Mouse (Mus musculus): ENCODE data around the gene Gm4981. TPM values are rescaled to one million over a fixed set of nuclear protein-coding genes. Genes with fewer than 3 reads are reported as not detected.
A peak's percentile ranks its signal among the peaks of the same experiment; 100 is the strongest.
"Not testable (repeated sequence)": the region's sequence is repeated elsewhere in the genome, so short reads cannot be mapped to it uniquely, and the experiment has no call there.

Gene Gm4981
- polyA plus RNA-seq, 1 experiment from 2014 or later = not detected

DNA sequence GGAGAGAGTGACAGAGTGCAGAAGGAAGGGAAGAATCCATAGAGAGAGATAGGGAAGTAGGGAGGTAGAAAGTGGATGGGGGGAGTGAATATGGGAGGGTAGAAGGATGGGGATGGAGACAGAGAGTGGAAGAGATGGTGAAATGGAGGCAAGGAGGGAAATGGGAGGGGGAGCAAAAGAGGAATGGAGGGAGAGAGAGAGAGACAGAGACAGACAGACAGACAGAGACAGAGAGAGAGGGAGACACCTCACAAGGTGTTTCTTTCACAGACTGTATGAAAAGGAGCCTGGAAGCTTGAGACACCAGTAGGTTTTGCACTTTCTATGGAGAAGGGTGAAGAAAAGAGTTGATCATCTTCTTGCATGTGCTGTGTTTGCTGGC is 2.8 kb downstream of the Gm4981 start:
- not testable (repeated sequence) for H3K4me3 ChIP-seq (replicated peaks; ENCODE audit: low read length); H3K36me3 ChIP-seq (ENCODE audit: control insufficient read depth, insufficient read depth, low read length); H3K4me1 ChIP-seq (ENCODE audit: control insufficient read depth, insufficient read depth, low read length); H3K9ac ChIP-seq (ENCODE audit: low read length); H3K4me2 ChIP-seq (ENCODE audit: low read depth, low read length); H3K27me3 ChIP-seq (ENCODE audit: control insufficient read depth, insufficient read depth, low read length); ATAC-seq (ENCODE audit: insufficient read depth, low FRiP score); H3K27ac ChIP-seq (ENCODE audit: low read length)
- peaks cover 13% of the 10 kb centered on the region for H3K9me3 ChIP-seq (replicated peaks; ENCODE audit: control insufficient read depth, low read length)

DNA sequence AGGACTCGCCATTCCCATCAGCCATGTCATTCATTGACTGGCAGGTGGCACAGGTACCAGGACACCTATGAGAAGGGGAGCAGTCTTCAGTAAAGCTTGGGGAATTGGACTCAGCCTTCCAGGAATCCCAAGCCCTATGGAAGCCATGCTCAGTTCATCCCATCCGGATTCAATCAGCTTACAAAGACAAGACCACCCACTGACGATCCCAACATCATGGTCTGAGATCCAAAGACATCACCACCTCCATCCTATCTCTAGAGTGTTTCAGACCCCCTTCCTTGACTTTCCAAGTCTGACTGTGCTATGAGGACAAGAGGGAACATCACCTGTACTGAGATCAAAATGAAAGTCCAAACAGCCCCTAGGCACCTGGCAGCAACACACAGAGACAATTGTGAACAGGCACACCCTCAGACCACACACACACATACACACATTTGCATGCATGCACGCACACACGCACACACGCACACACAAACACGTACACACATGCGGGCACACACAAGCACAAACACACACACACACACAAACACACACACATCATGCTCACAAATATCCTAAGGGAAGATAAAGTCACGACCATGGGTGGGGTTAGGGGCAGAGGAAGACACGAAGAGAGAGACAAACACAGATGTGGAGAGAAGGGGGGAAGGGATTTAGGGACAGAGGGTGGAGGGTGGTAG is 3.3 kb downstream of the Gm4981 start:
- H3K4me2 ChIP-seq (ENCODE audit: low read depth, low read length); H3K36me3 ChIP-seq (ENCODE audit: control insufficient read depth, insufficient read depth, low read length); H3K4me1 ChIP-seq (ENCODE audit: control insufficient read depth, insufficient read depth, low read length); H3K27ac ChIP-seq (ENCODE audit: low read length); H3K27me3 ChIP-seq (ENCODE audit: control insufficient read depth, insufficient read depth, low read length); H3K9ac ChIP-seq (ENCODE audit: low read length); H3K4me3 ChIP-seq (replicated peaks; ENCODE audit: low read length): not testable (repeated sequence)
- WGBS = 73% methylated on average over 9 of the region's 10 CpGs
- H3K9me3 ChIP-seq (replicated peaks; ENCODE audit: control insufficient read depth, low read length) = peaks cover 13% of the 10 kb centered on the region
- peak; percentile 28 for ATAC-seq (ENCODE audit: insufficient read depth, low FRiP score)

DNA sequence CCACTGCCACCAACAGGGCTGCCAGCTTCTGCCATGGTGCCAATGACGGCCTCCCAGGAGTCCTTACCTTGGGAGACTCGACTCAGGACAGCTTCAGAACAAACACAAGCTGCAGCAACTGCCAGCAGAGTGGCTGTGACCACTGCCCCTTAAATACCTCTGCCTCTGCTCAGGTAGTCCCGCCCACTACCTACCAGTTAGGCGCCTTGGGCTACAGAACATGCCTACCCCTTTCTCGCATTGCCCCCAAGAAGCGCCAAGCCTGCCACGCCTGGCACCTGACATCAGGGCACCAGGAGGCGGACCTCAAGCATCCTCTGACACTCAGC is 3.9 kb downstream of the Gm4981 start, which contains the start of gene Duxf3:
TSS of gene Duxf3 (minus strand) at position 35 of the 329 bp plus-strand sequence.
- peak; percentile 59 for ATAC-seq (ENCODE audit: insufficient read depth, low FRiP score)

DNA sequence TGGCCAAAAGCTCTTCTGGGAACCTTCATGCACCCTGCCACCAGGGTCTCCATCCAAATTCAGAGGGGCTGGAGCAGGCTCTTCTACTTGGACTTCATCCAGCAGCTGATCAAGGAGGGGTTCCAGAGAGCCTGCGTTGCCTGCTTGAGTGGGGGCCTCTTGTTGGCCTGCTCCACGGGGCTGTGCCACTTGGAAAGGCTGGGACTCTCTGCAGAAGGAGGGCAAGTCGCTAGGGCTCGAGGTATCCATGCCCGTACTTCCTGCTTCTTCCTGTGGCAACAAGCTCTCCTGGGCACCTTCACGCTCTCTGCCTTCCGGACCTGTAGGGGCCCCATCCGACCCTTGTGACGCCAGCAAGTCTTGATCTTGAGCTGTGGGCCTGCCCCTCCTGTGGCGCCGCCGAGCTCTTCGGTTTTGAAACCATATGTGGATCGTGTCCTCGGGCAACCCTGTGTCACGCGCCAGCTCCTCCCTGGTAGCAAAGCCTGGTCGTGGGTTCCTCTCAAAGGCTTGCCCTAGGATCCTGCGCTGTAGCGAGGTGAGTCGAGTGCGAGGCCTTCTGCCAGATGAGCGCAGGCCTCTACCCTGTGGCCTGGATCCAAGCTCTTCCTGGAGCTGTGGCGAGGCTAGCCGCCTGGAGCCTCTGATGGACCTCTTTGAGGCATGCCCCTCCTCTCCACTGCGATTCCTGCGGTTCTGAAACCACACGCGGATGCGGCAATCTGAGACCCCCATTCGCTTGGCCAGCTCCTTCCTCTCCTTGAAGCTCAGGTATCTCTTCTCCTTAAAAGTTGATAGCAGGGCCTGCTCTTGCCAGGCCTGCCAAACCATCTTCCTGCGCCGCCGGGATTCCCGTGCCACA is 4.5 kb downstream of the Gm4981 start:
- not testable (repeated sequence) for H3K36me3 ChIP-seq (ENCODE audit: control insufficient read depth, insufficient read depth, low read length); H3K4me3 ChIP-seq (replicated peaks; ENCODE audit: low read length); H3K4me2 ChIP-seq (ENCODE audit: low read depth, low read length); H3K4me1 ChIP-seq (ENCODE audit: control insufficient read depth, insufficient read depth, low read length); H3K9ac ChIP-seq (ENCODE audit: low read length); H3K27ac ChIP-seq (ENCODE audit: low read length); H3K27me3 ChIP-seq (ENCODE audit: control insufficient read depth, insufficient read depth, low read length)
- peak; percentile 82 for ATAC-seq (ENCODE audit: insufficient read depth, low FRiP score)
- WGBS = 86% methylated on average over 31 of the region's 35 CpGs
- peaks cover 13% of the 10 kb centered on the region for H3K9me3 ChIP-seq (replicated peaks; ENCODE audit: control insufficient read depth, low read length)

More for the DNA sequence above, 3.9 kb downstream of the Gm4981 start, which contains the start of gene Duxf3:
- not testable (repeated sequence) for H3K4me3 ChIP-seq (replicated peaks; ENCODE audit: low read length); H3K9ac ChIP-seq (ENCODE audit: low read length); H3K4me1 ChIP-seq (ENCODE audit: control insufficient read depth, insufficient read depth, low read length); H3K36me3 ChIP-seq (ENCODE audit: control insufficient read depth, insufficient read depth, low read length); H3K27me3 ChIP-seq (ENCODE audit: control insufficient read depth, insufficient read depth, low read length); H3K27ac ChIP-seq (ENCODE audit: low read length); H3K4me2 ChIP-seq (ENCODE audit: low read depth, low read length)
- 76% methylated on average over 4 of the region's 8 CpGs for WGBS
- peaks cover 13% of the 10 kb centered on the region for H3K9me3 ChIP-seq (replicated peaks; ENCODE audit: control insufficient read depth, low read length)

DNA sequence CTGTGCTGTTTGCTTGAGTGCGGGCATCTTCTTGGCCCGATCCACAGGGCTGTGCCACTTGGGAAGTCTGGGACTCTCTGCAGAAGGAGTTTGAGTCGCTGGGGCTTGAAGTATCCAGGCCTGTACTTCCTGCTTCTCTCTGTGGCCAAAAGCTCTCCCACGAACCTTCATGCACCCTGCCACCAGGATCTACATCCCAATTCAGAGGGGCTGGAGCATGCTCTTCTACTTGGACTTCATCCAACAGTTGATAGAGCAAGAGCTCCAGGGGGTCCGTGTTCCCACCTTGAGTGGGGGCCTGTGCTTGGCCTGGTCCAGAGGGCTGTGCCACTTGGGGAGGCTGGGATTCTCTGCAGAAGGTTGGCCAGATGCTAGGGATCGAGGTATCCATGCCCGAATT is 5.4 kb downstream of the Gm4981 start:
- H3K9ac ChIP-seq (ENCODE audit: low read length); H3K4me3 ChIP-seq (replicated peaks; ENCODE audit: low read length): not testable (repeated sequence)
- WGBS = 80% methylated on average over 5 of the region's 7 CpGs

DNA sequence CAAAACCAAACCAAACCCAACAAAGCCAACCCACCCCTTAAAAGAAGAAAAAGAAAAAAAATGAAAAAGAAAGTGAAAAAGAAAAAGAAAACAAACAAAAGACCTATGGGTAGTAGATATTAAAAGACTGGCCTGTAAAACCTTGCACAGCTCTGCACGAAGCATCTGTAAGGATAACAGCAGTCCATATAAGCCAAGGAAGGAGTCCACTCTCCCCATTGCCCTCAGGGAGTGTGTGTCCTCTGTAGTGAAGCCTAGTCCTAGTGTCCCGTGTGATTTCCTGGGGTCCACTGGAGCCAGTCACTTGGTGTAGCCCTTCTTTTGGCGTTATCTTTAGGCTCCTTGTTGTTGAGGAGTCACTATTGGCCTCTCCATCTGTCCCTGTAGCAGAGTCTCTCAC is 6.5 kb downstream of the Gm4981 start:
- H3K4me2 ChIP-seq (ENCODE audit: low read depth, low read length); H3K36me3 ChIP-seq (ENCODE audit: control insufficient read depth, insufficient read depth, low read length); H3K4me1 ChIP-seq (ENCODE audit: control insufficient read depth, insufficient read depth, low read length); H3K27me3 ChIP-seq (ENCODE audit: control insufficient read depth, insufficient read depth, low read length); H3K9me3 ChIP-seq (replicated peaks; ENCODE audit: control insufficient read depth, low read length); H3K9ac ChIP-seq (ENCODE audit: low read length); H3K4me3 ChIP-seq (replicated peaks; ENCODE audit: low read length); ATAC-seq (ENCODE audit: insufficient read depth, low FRiP score); H3K27ac ChIP-seq (ENCODE audit: low read length): not testable (repeated sequence)
- WGBS = 51% methylated on average over 3 of the region's 3 CpGs

More for the DNA sequence above, 5.4 kb downstream of the Gm4981 start:
- H3K9me3 ChIP-seq (replicated peaks; ENCODE audit: control insufficient read depth, low read length); H3K4me2 ChIP-seq (ENCODE audit: low read depth, low read length); H3K27ac ChIP-seq (ENCODE audit: low read length); H3K4me1 ChIP-seq (ENCODE audit: control insufficient read depth, insufficient read depth, low read length); H3K36me3 ChIP-seq (ENCODE audit: control insufficient read depth, insufficient read depth, low read length); H3K27me3 ChIP-seq (ENCODE audit: control insufficient read depth, insufficient read depth, low read length): not testable (repeated sequence)
- ATAC-seq (ENCODE audit: insufficient read depth, low FRiP score) = peak; percentile 54

DNA sequence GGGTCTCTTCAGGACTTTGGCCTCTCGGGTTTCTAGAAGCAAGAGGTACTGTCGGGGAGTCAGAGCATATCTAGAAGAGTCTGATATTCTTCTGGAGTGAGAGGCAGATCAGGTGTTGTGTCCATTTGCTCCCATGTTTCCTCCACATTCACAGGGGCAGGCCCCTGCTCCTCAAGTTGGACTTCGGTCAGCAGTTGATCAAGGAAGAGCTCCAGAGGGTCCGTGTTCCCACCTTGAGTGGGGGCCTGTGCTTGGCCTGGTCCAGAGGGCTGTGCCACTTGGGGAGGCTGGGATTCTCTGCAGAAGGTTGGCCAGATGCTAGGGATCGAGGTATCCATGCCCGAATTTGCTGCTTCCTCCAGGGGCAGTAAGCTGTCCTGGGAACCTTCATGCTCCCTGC is 8.7 kb downstream of the Gm4981 start:
- not testable (repeated sequence) for H3K4me2 ChIP-seq (ENCODE audit: low read depth, low read length); H3K9me3 ChIP-seq (replicated peaks; ENCODE audit: control insufficient read depth, low read length); ATAC-seq (ENCODE audit: insufficient read depth, low FRiP score); H3K27me3 ChIP-seq (ENCODE audit: control insufficient read depth, insufficient read depth, low read length); H3K36me3 ChIP-seq (ENCODE audit: control insufficient read depth, insufficient read depth, low read length); H3K9ac ChIP-seq (ENCODE audit: low read length); H3K4me3 ChIP-seq (replicated peaks; ENCODE audit: low read length); H3K27ac ChIP-seq (ENCODE audit: low read length); H3K4me1 ChIP-seq (ENCODE audit: control insufficient read depth, insufficient read depth, low read length)
- WGBS = 76% methylated on average over 2 of the region's 6 CpGs

DNA sequence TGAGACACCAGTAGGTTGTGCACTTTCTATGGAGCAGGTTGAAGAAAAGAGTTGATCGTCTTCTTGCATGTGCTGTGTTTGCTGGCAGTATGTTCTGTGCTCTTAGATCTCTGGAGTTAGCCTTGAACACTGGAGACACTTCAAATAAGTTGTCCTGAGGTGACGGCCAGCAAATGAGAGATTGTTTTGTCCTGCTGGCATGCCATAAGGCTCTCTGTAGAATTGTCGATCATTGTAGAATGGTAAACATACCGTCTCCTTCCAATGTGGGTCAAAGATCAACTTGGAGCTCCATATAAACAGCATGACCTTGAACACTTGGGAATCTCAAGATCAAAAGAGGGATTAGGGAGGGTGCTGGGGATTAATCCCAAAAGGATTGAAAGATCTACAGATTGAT is 10.1 kb downstream of the Gm4981 start:
- not testable (repeated sequence) for H3K4me1 ChIP-seq (ENCODE audit: control insufficient read depth, insufficient read depth, low read length); ATAC-seq (ENCODE audit: insufficient read depth, low FRiP score); H3K4me3 ChIP-seq (replicated peaks; ENCODE audit: low read length); H3K9ac ChIP-seq (ENCODE audit: low read length); H3K27ac ChIP-seq (ENCODE audit: low read length); H3K36me3 ChIP-seq (ENCODE audit: control insufficient read depth, insufficient read depth, low read length); H3K27me3 ChIP-seq (ENCODE audit: control insufficient read depth, insufficient read depth, low read length); H3K4me2 ChIP-seq (ENCODE audit: low read depth, low read length); H3K9me3 ChIP-seq (replicated peaks; ENCODE audit: control insufficient read depth, low read length)
- WGBS = 82% methylated on average over 4 of the region's 4 CpGs

DNA sequence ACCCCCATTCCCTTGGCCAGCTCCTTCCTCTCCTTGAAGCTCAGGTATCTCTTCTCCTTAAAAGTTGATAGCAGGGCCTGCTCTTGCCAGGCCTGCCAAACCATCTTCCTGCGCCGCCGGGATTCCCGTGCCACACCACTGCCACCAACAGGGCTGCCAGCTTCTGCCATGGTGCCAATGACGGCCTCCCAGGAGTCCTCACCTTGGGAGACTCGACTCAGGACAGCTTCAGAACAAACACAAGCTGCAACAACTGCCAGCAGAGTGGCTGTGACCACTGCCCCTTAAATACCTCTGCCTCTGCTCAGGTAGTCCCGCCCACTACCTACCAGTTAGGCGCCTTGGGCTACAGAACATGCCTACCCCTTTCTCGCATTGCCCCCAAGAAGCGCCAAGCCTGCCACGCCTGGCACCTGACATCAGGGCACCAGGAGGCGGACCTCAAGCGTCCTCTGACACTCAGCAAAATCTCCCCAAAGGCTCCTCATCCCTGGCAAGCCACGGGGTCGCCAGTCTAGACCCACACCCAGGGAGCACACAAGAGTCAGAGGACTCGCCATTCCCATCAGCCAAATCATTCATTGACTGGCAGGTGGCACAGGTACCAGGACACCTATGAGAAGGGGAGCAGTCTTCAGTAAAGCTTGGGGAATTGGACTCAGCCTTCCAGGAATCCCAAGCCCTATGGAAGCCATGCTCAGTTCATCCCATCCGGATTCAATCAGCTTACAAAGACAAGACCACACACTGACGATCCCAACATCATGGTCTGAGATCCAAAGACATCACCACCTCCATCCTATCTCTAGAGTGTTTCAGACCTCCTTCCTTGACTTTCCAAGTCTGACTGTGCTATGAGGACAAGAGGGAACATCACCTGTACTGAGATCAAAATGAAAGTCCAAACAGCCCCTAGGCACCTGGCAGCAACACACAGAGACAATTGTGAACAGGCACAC is 11.4 kb downstream of the Gm4981 start, which contains the start of gene AW822073:
TSS of gene AW822073 (minus strand) at position 104 of the 959 bp plus-strand sequence.
- H3K4me3 ChIP-seq (replicated peaks; ENCODE audit: low read length); H3K27me3 ChIP-seq (ENCODE audit: control insufficient read depth, insufficient read depth, low read length); ATAC-seq (ENCODE audit: insufficient read depth, low FRiP score); H3K9ac ChIP-seq (ENCODE audit: low read length); H3K27ac ChIP-seq (ENCODE audit: low read length); H3K4me1 ChIP-seq (ENCODE audit: control insufficient read depth, insufficient read depth, low read length); H3K4me2 ChIP-seq (ENCODE audit: low read depth, low read length); H3K9me3 ChIP-seq (replicated peaks; ENCODE audit: control insufficient read depth, low read length); H3K36me3 ChIP-seq (ENCODE audit: control insufficient read depth, insufficient read depth, low read length): not testable (repeated sequence)
- 82% methylated on average over 16 of the region's 18 CpGs for WGBS

All from stomach, embryonic 16.5 days (tissue).